Comparison of ENCODE assay signal across 9 mouse cellular contexts in the genomic region with DNA sequence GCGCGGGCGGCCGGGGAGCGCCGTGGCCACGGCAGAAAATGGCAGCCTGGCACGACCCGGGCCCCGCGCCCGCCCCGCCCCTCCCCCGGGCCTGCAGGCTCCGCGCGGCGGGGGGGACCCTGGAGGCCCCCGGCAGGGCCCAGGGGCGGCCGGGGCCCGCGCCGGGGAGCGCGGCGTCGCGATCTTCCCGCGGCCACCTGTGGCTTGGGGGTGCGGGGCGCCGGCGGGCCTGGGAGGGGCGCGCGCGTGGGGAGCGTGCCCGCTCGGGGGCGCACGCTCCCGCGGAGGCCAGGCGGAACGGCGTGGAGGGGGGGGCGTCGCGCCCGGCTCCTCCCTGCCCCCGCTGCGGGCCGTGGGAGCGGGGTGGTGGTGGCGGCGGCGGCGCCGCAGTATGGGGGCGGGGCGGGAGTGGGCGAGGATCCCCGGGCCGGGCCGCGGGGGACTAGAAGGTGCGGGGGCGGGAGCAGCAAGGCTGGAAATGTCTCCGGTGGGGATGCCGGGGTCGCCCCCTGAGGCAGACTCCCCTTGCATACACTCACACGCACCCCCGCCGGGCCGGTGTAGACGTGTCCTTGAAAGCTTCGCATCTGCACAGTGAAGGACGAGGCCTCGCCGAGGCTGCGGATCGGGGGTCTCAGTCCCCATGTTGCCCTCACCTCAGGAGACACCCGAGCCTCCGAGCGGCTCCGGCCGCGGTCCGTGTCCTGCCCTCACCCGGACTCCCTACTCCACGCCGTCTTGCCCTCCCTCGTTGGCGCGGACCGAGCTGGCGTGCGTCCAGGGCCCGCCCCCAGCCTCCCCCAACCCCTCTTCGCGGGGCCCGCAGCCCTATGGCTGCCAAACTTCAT. TPM values are rescaled to one million over a fixed set of nuclear protein-coding genes. Genes with fewer than 3 reads are reported as not detected.
DNase-seq lines count a peak whose midpoint lies in the region; ATAC-seq and TF ChIP-seq lines count a peak whose summit lies in the region.
"Had no signal": no experiment of that assay in that cellular context is flagged by ENCODE, and none has a peak within 500 bp of the region (broad histone marks: within the 10 kb centered on the region; RNA-seq: fewer than 3 reads in every experiment).

No protein-coding gene starts in this region.

- no peak for ATAC-seq in erythroblast, adult 5-6 weeks (replicated peaks; ENCODE audit: low FRiP score, poor library complexity, severe bottlenecking)
- ATAC-seq in inflammation-experienced regulatory T-cells, adult 6 months: peak; percentile 36
- ATAC-seq in limb, embryonic 15.5 days (ENCODE audit: insufficient number of reproducible peaks, low FRiP score, low TSS enrichment, low read depth): peak; percentile 45
- peak; percentile 50 for ATAC-seq in midbrain, postnatal 0 days (ENCODE audit: low FRiP score)
- ATAC-seq in stomach, embryonic 15.5 days (ENCODE audit: insufficient read depth, low FRiP score, low read depth): peak; percentile 24; the same call in 1 of the 2 replicates

- peaks cover 15% of the 10 kb centered on the region for H3K4me1 ChIP-seq in erythroblast, embryonic 14.5 days (ENCODE audit: control insufficient read depth)
- peaks cover 33% of the 10 kb centered on the region for H3K4me1 ChIP-seq in cerebellum, adult 2 months (ENCODE audit: control insufficient read depth, insufficient read depth, low read length)
- H3K4me1 ChIP-seq in limb, embryonic 15.5 days: peaks cover 49% of the 10 kb centered on the region
- peaks cover 30% of the 10 kb centered on the region for H3K4me1 ChIP-seq in midbrain, postnatal 0 days (ENCODE audit: insufficient read depth, low read length)
- peaks cover 49% of the 10 kb centered on the region for H3K4me1 ChIP-seq in stomach, embryonic 15.5 days

- peak; percentile 60 to 70 for DNase-seq in cerebellum, adult 2 months
- DNase-seq in gastrocnemius, adult 8-10 months (ENCODE audit: low spot score in 2 of 2): peak; percentile 34 to 52
- DNase-seq in midbrain, postnatal 0 days (ENCODE audit: low spot score): peak; percentile 65

- no peaks in the 10 kb centered on the region for H3K36me3 ChIP-seq in erythroblast, embryonic 14.5 days (ENCODE audit: control insufficient read depth)
- H3K36me3 ChIP-seq in limb, embryonic 15.5 days: no peaks in the 10 kb centered on the region
- no peaks in the 10 kb centered on the region for H3K36me3 ChIP-seq in midbrain, postnatal 0 days (ENCODE audit: insufficient read depth, low read length)
- no peaks in the 10 kb centered on the region for H3K36me3 ChIP-seq in stomach, embryonic 15.5 days
- H3K36me3 ChIP-seq: G1E had no signal

- peak overlapping the region; percentile 49; the same call in 1 of the 2 replicates for H3K27ac ChIP-seq in cerebellum, adult 2 months (ENCODE audit: insufficient read depth, low read length)
- peak overlapping the region; percentile 95 for H3K27ac ChIP-seq in limb, embryonic 15.5 days
- peak overlapping the region; percentile 94 for H3K27ac ChIP-seq in midbrain, postnatal 0 days (ENCODE audit: low read depth, low read length)
- peak overlapping the region; percentile 94 for H3K27ac ChIP-seq in stomach, embryonic 15.5 days

- H3K9me3 ChIP-seq in erythroblast, embryonic 14.5 days (ENCODE audit: control insufficient read depth, low read length): no peaks in the 10 kb centered on the region
- no peaks in the 10 kb centered on the region for H3K9me3 ChIP-seq in limb, embryonic 15.5 days
- H3K9me3 ChIP-seq in midbrain, postnatal 0 days (ENCODE audit: low read length): no peaks in the 10 kb centered on the region
- no peaks in the 10 kb centered on the region for H3K9me3 ChIP-seq in stomach, embryonic 15.5 days

- WGBS in cerebellum, adult 2 months: 1% methylated on average over 86 of the region's 105 CpGs
- WGBS in limb, embryonic 15.5 days: under 1% methylated on average over 64 of the region's 105 CpGs
- 1% methylated on average over 39 of the region's 105 CpGs for WGBS in midbrain, postnatal 0 days
- under 1% methylated on average over 60 of the region's 105 CpGs for WGBS in stomach, embryonic 15.5 days

- H3K4me2 ChIP-seq in limb, embryonic 15.5 days: peak overlapping the region; percentile 74
- peak overlapping the region; percentile 82 for H3K4me2 ChIP-seq in midbrain, postnatal 0 days (ENCODE audit: low read depth, low read length, poor library complexity, severe bottlenecking)
- H3K4me2 ChIP-seq in stomach, embryonic 15.5 days: peak overlapping the region; percentile 76

- TF ChIP-seq CTCF in cerebellum, adult 2 months (IDR thresholded peaks at IDR 0.05; ENCODE audit: borderline replicate concordance, insufficient read depth, low read depth, low read length): no peak
- TF ChIP-seq CTCF in midbrain, postnatal 0 days (IDR thresholded peaks at IDR 0.05): no peak

- H3K4me3 ChIP-seq in erythroblast, embryonic 14.5 days (replicated peaks): peak overlapping the region; percentile 63
- H3K4me3 ChIP-seq in cerebellum, adult 2 months (replicated peaks; ENCODE audit: insufficient read depth, low read depth, low read length): peak overlapping the region; percentile 79
- peak overlapping the region; percentile 75 for H3K4me3 ChIP-seq in limb, embryonic 15.5 days
- peak overlapping the region; percentile 90 for H3K4me3 ChIP-seq in midbrain, postnatal 0 days (ENCODE audit: low read depth, low read length)
- H3K4me3 ChIP-seq in stomach, embryonic 15.5 days (replicated peaks): peak overlapping the region; percentile 77

- no peak for TF ChIP-seq POLR2A in cerebellum, adult 2 months (IDR thresholded peaks at IDR 0.05; ENCODE audit: borderline replicate concordance, insufficient read depth, low read length)

- peaks cover 65% of the 10 kb centered on the region for H3K27me3 ChIP-seq in erythroblast, embryonic 14.5 days (ENCODE audit: control insufficient read depth)
- no peaks in the 10 kb centered on the region for H3K27me3 ChIP-seq in cerebellum, adult 2 months (ENCODE audit: control insufficient read depth, insufficient read depth, low read length)
- H3K27me3 ChIP-seq in limb, embryonic 15.5 days: no peaks in the 10 kb centered on the region
- no peaks in the 10 kb centered on the region for H3K27me3 ChIP-seq in midbrain, postnatal 0 days (ENCODE audit: insufficient read depth, low read length)
- H3K27me3 ChIP-seq in stomach, embryonic 15.5 days (replicated peaks): no peaks in the 10 kb centered on the region

- peak overlapping the region; percentile 78 for H3K9ac ChIP-seq in limb, embryonic 15.5 days
- peak overlapping the region; percentile 96 for H3K9ac ChIP-seq in midbrain, postnatal 0 days (replicated peaks; ENCODE audit: low read length, poor library complexity, severe bottlenecking)
- H3K9ac ChIP-seq in stomach, embryonic 15.5 days: peak overlapping the region; percentile 81

RNA-seq across cellular contexts. Expression of a gene that starts 2.0 kb away (rescaled TPM):
- polyA plus RNA-seq in erythroblast, embryonic 14.5 days (2012): 0.16 and 0.18 TPM in 2 replicates
- 5.4 and 8.6 TPM in 2 replicates for total RNA-seq in erythroblast, adult 5-6 weeks (2015; ENCODE audit: low replicate concordance)
- total RNA-seq in erythroblast, adult 5-6 weeks (2017; ENCODE audit: low replicate concordance): 2.9 and 5.3 TPM in 2 replicates
- polyA plus RNA-seq in cerebellum, adult 2 months (2012; rRNA removed): 43.2 and 47.6 TPM in 2 replicates
- 10 to 100 TPM; 43.3 to 60.4 (median 52.8) TPM for total RNA-seq in gastrocnemius, adult 8-10 months (2022)
- 10 to 100 TPM; 16.8 to 25.5 (median 23.8) TPM for polyA plus RNA-seq in inflammation-experienced regulatory T-cells, adult 6 months (2017; shearing (Covaris generic))
- polyA plus RNA-seq in limb, embryonic 15.5 days (2015; fragmentation: Nextera tagmentation; extraction: Ambion mirVana): 133 and 142 TPM in 2 replicates
- total RNA-seq in midbrain, postnatal 0 days (2014; rRNA removed): 88.5 and 101 TPM in 2 replicates
- polyA plus RNA-seq in midbrain, postnatal 0 days (2015; fragmentation: Nextera tagmentation; extraction: Ambion mirVana): 106 and 130 TPM in 2 replicates
- 126 and 133 TPM in 2 replicates for polyA plus RNA-seq in stomach, embryonic 15.5 days (2015; fragmentation: Nextera tagmentation; extraction: Ambion mirVana)

Comparison
In these comparisons a context has a peak if more than half of its experiments do, and no peak if none do; other contexts are left out.
1. RNA of a gene that starts 2.0 kb away (polyA plus RNA-seq): 133 to 142 TPM in limb, embryonic 15.5 days, 106 to 130 TPM in midbrain, postnatal 0 days, 126 to 133 TPM in stomach, embryonic 15.5 days, 43.2 to 47.6 TPM in cerebellum, adult 2 months and 16.8 to 25.5 TPM in inflammation-experienced regulatory T-cells, adult 6 months; 0.16 to 0.18 TPM in erythroblast, embryonic 14.5 days; every median in the first group is over 10 times any median in the second.
2. Peak in every context shown above with its lines, with median percentiles within 50 percentile points of each other: H3K4me3 ChIP-seq, DNase-seq, H3K27ac ChIP-seq, H3K4me2 ChIP-seq and H3K9ac ChIP-seq.